Mouse (Mus musculus): Measurements from ENCODE around the gene Hspa1b. TPM values are rescaled to one million over a fixed set of nuclear protein-coding genes. Genes with fewer than 3 reads are reported as not detected.
A peak's percentile ranks its signal among the peaks of the same experiment; 100 is the strongest.

Hspa1b gene
- polyA plus RNA-seq, 1 experiment, result 5.5 TPM

- TF ChIP-seq CTCF (IDR thresholded peaks at IDR 0.05; ENCODE audit: control insufficient read depth, insufficient read depth, low read length), result no peak
- no peak for TF ChIP-seq POLR2A (IDR thresholded peaks at IDR 0.05; ENCODE audit: borderline replicate concordance, control insufficient read depth, low read depth, low read length)
- H3K4me1 ChIP-seq (ENCODE audit: control insufficient read depth, insufficient read depth, low read length), result peaks cover 2% of the 10 kb centered on the region
- H3K27ac ChIP-seq (ENCODE audit: control insufficient read depth, insufficient read depth, low read depth, low read length, poor library complexity), result no peak overlapping the region
- H3K4me3 ChIP-seq (replicated peaks; ENCODE audit: control insufficient read depth, low read depth, low read length), result no peak overlapping the region
Observed at GRCm38 (mm10) chr17:34994751-34995150, 35.7 kb upstream of the Hspa1b start.

- H3K4me3 ChIP-seq (replicated peaks; ENCODE audit: control insufficient read depth, low read depth, low read length), result no peak overlapping the region
- WGBS, result 73% methylated on average over 2 of the region's 2 CpGs
- TF ChIP-seq POLR2A (IDR thresholded peaks at IDR 0.05; ENCODE audit: borderline replicate concordance, control insufficient read depth, low read depth, low read length) (no peak), CTCF (IDR thresholded peaks at IDR 0.05; ENCODE audit: control insufficient read depth, insufficient read depth, low read length) (no peak)
- no peak overlapping the region for H3K27ac ChIP-seq (ENCODE audit: control insufficient read depth, insufficient read depth, low read depth, low read length, poor library complexity)
- peaks cover 2% of the 10 kb centered on the region for H3K4me1 ChIP-seq (ENCODE audit: control insufficient read depth, insufficient read depth, low read length)
Observed at GRCm38 (mm10) chr17:34984218-34984617, 25.2 kb upstream of the Hspa1b start.

- peaks cover 2% of the 10 kb centered on the region for H3K4me1 ChIP-seq (ENCODE audit: control insufficient read depth, insufficient read depth, low read length)
- peak overlapping the region; percentile 95 for H3K27ac ChIP-seq (ENCODE audit: control insufficient read depth, insufficient read depth, low read depth, low read length, poor library complexity)
- H3K4me3 ChIP-seq (replicated peaks; ENCODE audit: control insufficient read depth, low read depth, low read length), result peak overlapping the region; percentile 92
- WGBS, result under 1% methylated on average over 15 of the region's 15 CpGs
- TF ChIP-seq POLR2A (IDR thresholded peaks at IDR 0.05; ENCODE audit: borderline replicate concordance, control insufficient read depth, low read depth, low read length) (no peak), CTCF (IDR thresholded peaks at IDR 0.05; ENCODE audit: control insufficient read depth, insufficient read depth, low read length) (no peak)
Observed at GRCm38 (mm10) chr17:34982328-34982727, 23.3 kb upstream of the Hspa1b start.

GRCm38 (mm10) chr17:34981690-34982180 lies 22.7 kb upstream of the Hspa1b start, which contains the start of gene Lsm2:
Gene Lsm2, plus strand, starts transcription at chr17:34981862.
- peak within 1 kb of the TSS; percentile 95 for H3K27ac ChIP-seq (ENCODE audit: control insufficient read depth, insufficient read depth, low read depth, low read length, poor library complexity)
- TF ChIP-seq CTCF (IDR thresholded peaks at IDR 0.05; ENCODE audit: control insufficient read depth, insufficient read depth, low read length) (no peak), POLR2A (IDR thresholded peaks at IDR 0.05; ENCODE audit: borderline replicate concordance, control insufficient read depth, low read depth, low read length) (peak; percentile 60; the same call in 1 of the 2 replicates)
- H3K4me1 ChIP-seq (ENCODE audit: control insufficient read depth, insufficient read depth, low read length), result peaks cover 2% of the 10 kb centered on the region
- WGBS, result under 1% methylated on average over 58 of the region's 58 CpGs
- H3K4me3 ChIP-seq (replicated peaks; ENCODE audit: control insufficient read depth, low read depth, low read length), result peak within 1 kb of the TSS; percentile 92

GRCm38 (mm10) chr17:34980655-34981054 lies 21.6 kb upstream of the Hspa1b start:
- Histone ChIP-seq H3K27ac (ENCODE audit: control insufficient read depth, insufficient read depth, low read depth, low read length, poor library complexity) (no peak overlapping the region), H3K4me3 (replicated peaks; ENCODE audit: control insufficient read depth, low read depth, low read length) (no peak overlapping the region), H3K4me1 (ENCODE audit: control insufficient read depth, insufficient read depth, low read length) (peaks cover 2% of the 10 kb centered on the region)
- TF ChIP-seq CTCF (IDR thresholded peaks at IDR 0.05; ENCODE audit: control insufficient read depth, insufficient read depth, low read length) (peak; percentile 21; the same call in 1 of the 2 replicates), POLR2A (IDR thresholded peaks at IDR 0.05; ENCODE audit: borderline replicate concordance, control insufficient read depth, low read depth, low read length) (no peak)
- 12% methylated on average over 2 of the region's 2 CpGs for WGBS

GRCm38 (mm10) chr17:34979631-34980030 lies 20.6 kb upstream of the Hspa1b start:
- WGBS, result 82% methylated on average over 4 of the region's 4 CpGs
- peaks cover 2% of the 10 kb centered on the region for H3K4me1 ChIP-seq (ENCODE audit: control insufficient read depth, insufficient read depth, low read length)
- no peak overlapping the region for H3K4me3 ChIP-seq (replicated peaks; ENCODE audit: control insufficient read depth, low read depth, low read length)
- H3K27ac ChIP-seq (ENCODE audit: control insufficient read depth, insufficient read depth, low read depth, low read length, poor library complexity), result no peak overlapping the region
- TF ChIP-seq POLR2A (IDR thresholded peaks at IDR 0.05; ENCODE audit: borderline replicate concordance, control insufficient read depth, low read depth, low read length) (no peak), CTCF (IDR thresholded peaks at IDR 0.05; ENCODE audit: control insufficient read depth, insufficient read depth, low read length) (no peak)

- Histone ChIP-seq H3K4me1 (ENCODE audit: control insufficient read depth, insufficient read depth, low read length) (peaks cover 2% of the 10 kb centered on the region), H3K4me3 (replicated peaks; ENCODE audit: control insufficient read depth, low read depth, low read length) (no peak overlapping the region), H3K27ac (ENCODE audit: control insufficient read depth, insufficient read depth, low read depth, low read length, poor library complexity) (no peak overlapping the region)
- no peak for TF ChIP-seq CTCF (IDR thresholded peaks at IDR 0.05; ENCODE audit: control insufficient read depth, insufficient read depth, low read length)
- TF ChIP-seq POLR2A (IDR thresholded peaks at IDR 0.05; ENCODE audit: borderline replicate concordance, control insufficient read depth, low read depth, low read length), result no peak
- 90% methylated on average over 27 of the region's 27 CpGs for WGBS
Observed at GRCm38 (mm10) chr17:34978239-34978638, 19.2 kb upstream of the Hspa1b start.

GRCm38 (mm10) chr17:34977000-34977399 lies 18.0 kb upstream of the Hspa1b start:
- H3K27ac ChIP-seq (ENCODE audit: control insufficient read depth, insufficient read depth, low read depth, low read length, poor library complexity), result no peak overlapping the region
- WGBS, result 93% methylated on average over 20 of the region's 20 CpGs
- no peak overlapping the region for H3K4me3 ChIP-seq (replicated peaks; ENCODE audit: control insufficient read depth, low read depth, low read length)
- no peak for TF ChIP-seq POLR2A (IDR thresholded peaks at IDR 0.05; ENCODE audit: borderline replicate concordance, control insufficient read depth, low read depth, low read length)
- no peaks in the 10 kb centered on the region; the same call in 1 of the 2 replicates for H3K4me1 ChIP-seq (ENCODE audit: control insufficient read depth, insufficient read depth, low read length)
